Mouse (Mus musculus) pancreas, adult 10 weeks (tissue): ENCODE results near the gene Olfr1297. TPM values are rescaled to one million over a fixed set of nuclear protein-coding genes. Genes with fewer than 3 reads are reported as not detected.

ENCODE experiments used
- polyA plus RNA-seq: library from polyadenylated mRNA; stranded (reverse); fragments of 350-450 nt; fragmentation: Illumina TruSeq; extraction: RNeasy Lipid Tissue Mini Kit (QIAGEN cat#74804); gene quantifications from one replicate; pipeline ENCODE4 v1.2.3, GENCODE M21; 2015; ENCODE audit warnings: low read depth, low replicate concordance; ENCODE audit not compliant: insufficient read depth

The Olfr1297 gene
- polyA plus RNA-seq, result not detected

DNA sequence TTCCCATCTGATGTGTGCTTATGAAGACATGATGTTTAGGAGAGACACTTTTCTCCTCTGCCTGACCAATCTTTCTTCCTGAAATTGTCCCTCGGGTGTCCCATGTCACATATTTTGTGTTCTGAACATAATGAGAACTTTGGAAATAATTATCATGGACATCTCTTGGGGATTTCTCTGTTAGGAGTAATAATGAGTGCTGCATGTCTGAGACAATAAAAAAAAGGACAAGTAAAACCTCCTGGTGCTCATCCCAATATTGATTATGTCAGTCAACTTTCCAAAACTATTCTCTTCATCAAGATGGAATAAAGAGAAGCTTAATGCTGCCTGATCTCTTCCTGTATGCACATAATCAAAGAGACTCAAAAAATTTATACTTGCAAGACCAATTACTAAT lies at the start of gene Olfr1297:
TSS of gene Olfr1297 (minus strand) at position 101 of the 400 bp plus-strand sequence.

DNA sequence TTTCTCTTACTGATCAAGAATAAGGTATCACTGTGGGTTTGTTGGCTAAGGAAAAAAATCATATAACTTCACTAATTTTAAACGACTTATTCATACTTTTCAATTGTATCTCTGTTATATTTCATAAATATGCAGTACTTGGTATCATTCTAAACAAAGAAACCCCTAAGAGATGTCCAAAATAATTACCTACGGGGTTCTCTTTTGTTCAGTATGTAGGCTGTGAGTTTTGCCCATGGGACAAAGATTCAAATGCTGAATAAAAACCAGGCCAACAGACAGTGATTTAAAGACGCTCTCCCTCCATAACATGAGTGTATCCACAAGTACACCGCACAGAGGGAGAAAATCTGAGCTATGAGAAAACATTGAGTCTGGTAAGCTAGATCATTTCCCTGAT lies 34.8 kb upstream of the Olfr1297 start, which contains the start of gene Olfr1299:
TSS of gene Olfr1299 (plus strand) at position 301 of the 400 bp plus-strand sequence.

DNA sequence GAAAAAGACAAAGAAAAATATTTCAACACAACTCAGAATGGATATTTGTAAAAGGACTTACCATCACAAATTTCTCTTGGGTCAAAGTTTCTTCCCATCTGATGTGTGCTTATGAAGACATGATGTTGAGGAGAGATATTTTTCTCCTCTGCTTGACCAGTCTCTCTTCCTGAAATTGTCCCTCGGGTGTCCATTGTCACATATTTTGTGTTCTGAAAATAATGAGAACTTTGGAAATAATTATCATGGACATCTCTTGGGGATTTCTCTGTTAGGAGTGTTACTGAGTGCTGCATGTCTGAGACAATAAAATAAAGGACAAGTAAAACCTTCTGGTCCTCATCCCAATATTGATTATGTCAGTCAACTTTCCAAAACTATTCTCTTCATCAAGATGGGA lies 22.8 kb upstream of the Olfr1297 start, which contains the start of gene Olfr1298:
TSS of gene Olfr1298 (minus strand) at position 101 of the 400 bp plus-strand sequence.

DNA sequence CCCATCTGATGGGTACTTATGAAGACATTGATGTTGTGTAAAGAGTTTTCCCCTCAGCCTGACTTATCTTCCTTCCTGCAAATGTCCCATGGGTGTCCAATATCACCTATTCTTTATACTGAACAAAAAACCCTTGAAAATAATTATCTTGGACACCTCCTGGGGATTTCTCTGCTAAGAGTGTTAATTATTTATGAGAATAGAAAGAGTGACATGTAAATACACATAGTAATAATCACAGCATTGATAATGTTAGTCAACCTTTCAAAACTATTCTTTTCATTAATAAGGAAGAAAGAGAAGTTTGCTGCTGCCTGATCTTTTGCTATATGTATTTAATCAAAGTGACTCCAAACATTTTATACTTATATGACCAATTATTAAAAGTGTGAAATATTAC lies 56.7 kb downstream of the Olfr1297 start, which contains the start of gene Olfr1295:
TSS of gene Olfr1295 (minus strand) at position 101 of the 400 bp plus-strand sequence.

Other genes starting within 250 kb of the Olfr1297 start
- not detected for gene Olfr1286, start 203.4 kb downstream of the Olfr1297 start, polyA plus RNA-seq
- not detected for gene Olfr1287, start 177.4 kb downstream of the Olfr1297 start, polyA plus RNA-seq
- not detected for gene Olfr1288, start 152.4 kb downstream of the Olfr1297 start, polyA plus RNA-seq
- not detected for gene Olfr1289, start 145.7 kb downstream of the Olfr1297 start, polyA plus RNA-seq
- gene Olfr1290, start 132.7 kb downstream of the Olfr1297 start, polyA plus RNA-seq, result not detected
- gene Olfr1291-ps1, start 129.3 kb downstream of the Olfr1297 start, polyA plus RNA-seq, result not detected
- gene Olfr1293-ps, start 101.3 kb downstream of the Olfr1297 start, polyA plus RNA-seq, result not detected
- not detected for gene Olfr1294, start 86.2 kb downstream of the Olfr1297 start, polyA plus RNA-seq
- not detected for gene Olfr1295, start 56.8 kb downstream of the Olfr1297 start, polyA plus RNA-seq
- not detected for gene Olfr1298, start 22.7 kb upstream of the Olfr1297 start, polyA plus RNA-seq
- not detected for gene Olfr1299, start 34.9 kb upstream of the Olfr1297 start, polyA plus RNA-seq
- not detected for gene Olfr1301, start 124.5 kb upstream of the Olfr1297 start, polyA plus RNA-seq
- gene Olfr1302, start 150.9 kb upstream of the Olfr1297 start, polyA plus RNA-seq, result not detected
- gene Olfr1303, start 193.8 kb upstream of the Olfr1297 start, polyA plus RNA-seq, result not detected